Mouse (Mus musculus) lung, embryonic 15.5 days (tissue): ENCODE measurements around the gene Rftn1. TPM values are rescaled to one million over a fixed set of nuclear protein-coding genes. Genes with fewer than 3 reads are reported as not detected.
A peak's percentile ranks its signal among the peaks of the same experiment; 100 is the strongest.

ENCODE experiments used
- ATAC-seq: fragments of 200-750 bp; cut with Nextera tagmentation; 2 replicates; pipeline ENCODE4 v1.8.0; 2017; ENCODE audit warnings: moderate number of reproducible peaks, borderline replicate concordance; ENCODE audit not compliant: low FRiP score, low TSS enrichment; ENCODE audit errors: extremely low read depth
- H3K27ac ChIP-seq: fragments of 300-500 bp; sonication (generic); 2 replicates; pipeline ENCODE4 v1.5.1; 2015; ENCODE audit warnings: moderate library complexity, mild to moderate bottlenecking, inconsistent platforms
- H3K27me3 ChIP-seq: fragments of 300-500 bp; sonication (generic); 2 replicates; pipeline ENCODE4 v1.6.1; 2015; ENCODE audit warnings: inconsistent platforms
- H3K36me3 ChIP-seq: fragments of 300-500 bp; sonication (generic); 2 replicates; pipeline ENCODE4 v1.6.1; 2015; ENCODE audit warnings: inconsistent platforms
- H3K4me1 ChIP-seq: fragments of 300-500 bp; sonication (generic); 2 replicates; pipeline ENCODE4 v1.6.1; 2015; ENCODE audit warnings: inconsistent platforms
- H3K4me2 ChIP-seq: fragments of 300-500 bp; sonication (generic); 2 replicates; pipeline ENCODE4 v1.6.1; 2015; ENCODE audit warnings: inconsistent platforms, mild to moderate bottlenecking, moderate library complexity
- H3K4me3 ChIP-seq: fragments of 300-500 bp; sonication (generic); 2 replicates; pipeline ENCODE4 v1.5.1; 2015; ENCODE audit warnings: mild to moderate bottlenecking, inconsistent platforms
- H3K9ac ChIP-seq: fragments of 300-500 bp; sonication (generic); 2 replicates; pipeline ENCODE4 v1.6.1; 2015; ENCODE audit warnings: inconsistent platforms
- H3K9me3 ChIP-seq: fragments of 300-500 bp; sonication (generic); 2 replicates; pipeline ENCODE4 v1.6.1; 2016; ENCODE audit warnings: inconsistent platforms
- WGBS: fragments of 180-500 bp; shearing (Covaris S2); methylation state at CpG from one replicate; pipeline ENCODE4 v1.1.7; 2015; 5-methylcytosine and 5-hydroxymethylcytosine counted together
- polyA plus RNA-seq: library from polyadenylated mRNA; unstranded; fragments of >200 nt; fragmentation: Nextera tagmentation; extraction: Ambion mirVana; gene quantifications from 2 replicates; pipeline ENCODE4 v1.2.1, GENCODE M21; 2015

The Rftn1 gene
- polyA plus RNA-seq, 1 experiment from 2014 or later, result 18.4 TPM

- 70% methylated on average over 12 of the region's 12 CpGs for WGBS
- no peaks in the 10 kb centered on the region for H3K9me3 ChIP-seq
- H3K36me3 ChIP-seq, result no peaks in the 10 kb centered on the region
- no peak overlapping the region for H3K27ac ChIP-seq
- peaks cover 3% of the 10 kb centered on the region; the same call in 1 of the 2 replicates for H3K4me1 ChIP-seq
- no peak overlapping the region for H3K4me3 ChIP-seq
- no peak for ATAC-seq
- H3K9ac ChIP-seq, result no peak overlapping the region
- no peak overlapping the region for H3K4me2 ChIP-seq
- no peaks in the 10 kb centered on the region for H3K27me3 ChIP-seq
Measured at GRCm38 (mm10) chr17:50184217-50185038, 6.0 kb downstream of the Rftn1 start.

GRCm38 (mm10) chr17:50183300-50183699 is 7.2 kb downstream of the Rftn1 start:
- Histone ChIP-seq H3K27ac (no peak overlapping the region), H3K4me1 (no peaks in the 10 kb centered on the region), H3K4me2 (no peak overlapping the region), H3K36me3 (no peaks in the 10 kb centered on the region), H3K9ac (no peak overlapping the region), H3K27me3 (no peaks in the 10 kb centered on the region), H3K4me3 (no peak overlapping the region), H3K9me3 (no peaks in the 10 kb centered on the region)
- no peak for ATAC-seq
- 66% methylated on average over 4 of the region's 4 CpGs for WGBS

GRCm38 (mm10) chr17:50182542-50182951 is 7.9 kb downstream of the Rftn1 start:
- WGBS, result 61% methylated on average over 3 of the region's 3 CpGs
- Histone ChIP-seq H3K4me3 (no peak overlapping the region), H3K9ac (no peak overlapping the region), H3K9me3 (no peaks in the 10 kb centered on the region), H3K4me2 (no peak overlapping the region), H3K27me3 (no peaks in the 10 kb centered on the region), H3K4me1 (no peaks in the 10 kb centered on the region), H3K36me3 (no peaks in the 10 kb centered on the region), H3K27ac (no peak overlapping the region)
- no peak for ATAC-seq

- ATAC-seq, result no peak
- 85% methylated on average over 4 of the region's 4 CpGs for WGBS
Measured at GRCm38 (mm10) chr17:50180899-50181570, 9.4 kb downstream of the Rftn1 start.

GRCm38 (mm10) chr17:50173776-50174175 is 16.7 kb downstream of the Rftn1 start:
- Histone ChIP-seq H3K27ac (no peak overlapping the region), H3K36me3 (no peaks in the 10 kb centered on the region), H3K4me1 (peaks cover 21% of the 10 kb centered on the region), H3K9ac (no peak overlapping the region), H3K9me3 (no peaks in the 10 kb centered on the region), H3K4me2 (no peak overlapping the region), H3K27me3 (no peaks in the 10 kb centered on the region), H3K4me3 (no peak overlapping the region)
- ATAC-seq, result no peak
- WGBS, result 81% methylated on average over 3 of the region's 3 CpGs

More at GRCm38 (mm10) chr17:50180899-50181570, 9.4 kb downstream of the Rftn1 start:
- Histone ChIP-seq H3K4me1 (no peaks in the 10 kb centered on the region), H3K4me3 (no peak overlapping the region), H3K9ac (no peak overlapping the region), H3K27me3 (no peaks in the 10 kb centered on the region), H3K4me2 (no peak overlapping the region), H3K9me3 (no peaks in the 10 kb centered on the region), H3K36me3 (no peaks in the 10 kb centered on the region), H3K27ac (no peak overlapping the region)

- no peak overlapping the region for H3K27ac ChIP-seq
- no peak overlapping the region for H3K4me3 ChIP-seq
- no peaks in the 10 kb centered on the region for H3K36me3 ChIP-seq
- no peak overlapping the region for H3K4me2 ChIP-seq
- no peak for ATAC-seq
- H3K4me1 ChIP-seq, result peaks cover 21% of the 10 kb centered on the region
- H3K27me3 ChIP-seq, result no peaks in the 10 kb centered on the region
- H3K9me3 ChIP-seq, result no peaks in the 10 kb centered on the region
- H3K9ac ChIP-seq, result no peak overlapping the region
- 82% methylated on average over 5 of the region's 5 CpGs for WGBS
Measured at GRCm38 (mm10) chr17:50173368-50173767, 17.1 kb downstream of the Rftn1 start.

- Histone ChIP-seq H3K4me3 (no peak overlapping the region), H3K9me3 (no peaks in the 10 kb centered on the region), H3K27me3 (no peaks in the 10 kb centered on the region), H3K9ac (no peak overlapping the region), H3K4me2 (no peak overlapping the region), H3K4me1 (peaks cover 21% of the 10 kb centered on the region), H3K27ac (no peak overlapping the region), H3K36me3 (no peaks in the 10 kb centered on the region)
- WGBS, result 90% methylated on average over 6 of the region's 6 CpGs
- ATAC-seq, result no peak
Measured at GRCm38 (mm10) chr17:50172795-50173194, 17.7 kb downstream of the Rftn1 start.

- no peaks in the 10 kb centered on the region for H3K27me3 ChIP-seq
- H3K9me3 ChIP-seq, result no peaks in the 10 kb centered on the region
- ATAC-seq, result no peak
- peak overlapping the region; percentile 3; the same call in 1 of the 2 replicates for H3K27ac ChIP-seq
- no peak overlapping the region for H3K4me3 ChIP-seq
- H3K36me3 ChIP-seq, result no peaks in the 10 kb centered on the region
- H3K4me1 ChIP-seq, result peaks cover 21% of the 10 kb centered on the region
- WGBS, result 39% methylated on average over 6 of the region's 6 CpGs
- H3K4me2 ChIP-seq, result peak overlapping the region; percentile 22
- H3K9ac ChIP-seq, result no peak overlapping the region
Measured at GRCm38 (mm10) chr17:50170935-50171545, 19.4 kb downstream of the Rftn1 start.

- no peak overlapping the region for H3K4me2 ChIP-seq
- WGBS, result 38% methylated on average over 7 of the region's 7 CpGs
- no peak overlapping the region for H3K4me3 ChIP-seq
- no peak for ATAC-seq
- no peaks in the 10 kb centered on the region for H3K27me3 ChIP-seq
- no peaks in the 10 kb centered on the region for H3K9me3 ChIP-seq
- peak overlapping the region; percentile 60; the same call in 1 of the 2 replicates for H3K27ac ChIP-seq
- peaks cover 21% of the 10 kb centered on the region for H3K4me1 ChIP-seq
- no peak overlapping the region for H3K9ac ChIP-seq
- H3K36me3 ChIP-seq, result no peaks in the 10 kb centered on the region
Measured at GRCm38 (mm10) chr17:50169946-50170427, 20.5 kb downstream of the Rftn1 start.

GRCm38 (mm10) chr17:50160904-50161805 is 29.3 kb downstream of the Rftn1 start:
- no peak overlapping the region for H3K9ac ChIP-seq
- H3K4me2 ChIP-seq, result no peak overlapping the region
- H3K36me3 ChIP-seq, result no peaks in the 10 kb centered on the region
- no peak for ATAC-seq
- H3K4me3 ChIP-seq, result no peak overlapping the region
- no peaks in the 10 kb centered on the region for H3K9me3 ChIP-seq
- no peaks in the 10 kb centered on the region for H3K4me1 ChIP-seq
- H3K27me3 ChIP-seq, result no peaks in the 10 kb centered on the region
- WGBS, result 75% methylated on average over 20 of the region's 20 CpGs
- no peak overlapping the region for H3K27ac ChIP-seq

GRCm38 (mm10) chr17:50160357-50160756 is 30.1 kb downstream of the Rftn1 start:
- H3K4me3 ChIP-seq, result no peak overlapping the region
- no peak for ATAC-seq
- no peak overlapping the region for H3K27ac ChIP-seq
- H3K27me3 ChIP-seq, result no peaks in the 10 kb centered on the region
- no peak overlapping the region for H3K4me2 ChIP-seq
- H3K9ac ChIP-seq, result no peak overlapping the region
- no peaks in the 10 kb centered on the region for H3K9me3 ChIP-seq
- H3K36me3 ChIP-seq, result no peaks in the 10 kb centered on the region
- H3K4me1 ChIP-seq, result no peaks in the 10 kb centered on the region
- WGBS, result 65% methylated on average over 6 of the region's 6 CpGs
